Mouse (Mus musculus) bone marrow macrophage, adult 2 months (primary cell): ENCODE measurements around the gene Btbd7. TPM values are rescaled to one million over a fixed set of nuclear protein-coding genes. Genes with fewer than 3 reads are reported as not detected.

Experiments used
- H3K27ac ChIP-seq: 2 replicates; pipeline ENCODE4 v1.5.1; 2012; ENCODE audit warnings: low read depth, low read length; ENCODE audit not compliant: insufficient read depth
- H3K4me1 ChIP-seq: 2 replicates; pipeline ENCODE4 v1.6.1; 2012; ENCODE audit warnings: low read length; ENCODE audit not compliant: control insufficient read depth, insufficient read depth
- H3K4me3 ChIP-seq: 2 replicates; pipeline ENCODE4 v1.5.1; 2012; ENCODE audit warnings: mild to moderate bottlenecking, low read length, moderate library complexity; ENCODE audit not compliant: insufficient read depth
- CTCF ChIP-seq: IDR thresholded peaks from 2 replicates; pipeline ENCODE4 v1.5.1; 2012; ENCODE audit warnings: low read depth, mild to moderate bottlenecking, low read length, moderate library complexity
- POLR2A ChIP-seq: IDR thresholded peaks from 2 replicates; pipeline ENCODE4 v1.6.1; 2012; ENCODE audit warnings: mild to moderate bottlenecking, low read depth, low read length, borderline replicate concordance
- polyA plus RNA-seq: library from polyadenylated mRNA; stranded (reverse); fragments of >200 nt; gene quantifications from 2 replicates; pipeline ENCODE4 v1.2.4, GENCODE M21; 2012; ENCODE audit not compliant: missing spikeins, insufficient read depth, insufficient read length

Gene Btbd7
- polyA plus RNA-seq, 1 experiment: 14.9 TPM

DNA sequence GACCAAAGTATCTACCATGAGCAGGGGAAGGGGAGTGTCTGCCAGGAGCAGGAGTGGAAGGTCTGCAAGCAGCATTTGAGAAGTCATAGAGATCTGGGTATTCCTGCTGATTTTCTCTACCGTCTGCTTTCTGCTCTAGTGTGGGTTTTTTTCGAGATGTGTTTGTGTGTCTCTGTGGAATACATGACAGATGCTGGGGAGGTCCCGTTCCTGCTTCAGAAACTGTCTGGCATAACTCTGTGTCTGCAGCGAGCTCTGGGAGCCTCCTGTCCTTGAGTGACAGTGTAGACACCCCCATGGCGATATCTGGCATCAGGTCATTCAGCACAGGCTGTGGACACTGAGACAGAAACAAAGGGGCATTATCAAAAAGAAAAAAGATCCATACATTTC lies 92.7 kb downstream of the Btbd7 start:
- no peak for TF ChIP-seq POLR2A
- no peak for TF ChIP-seq CTCF
- H3K27ac ChIP-seq: no peak overlapping the region
- H3K4me3 ChIP-seq: no peak overlapping the region
- peaks cover 4% of the 10 kb centered on the region; the same call in 1 of the 2 replicates for H3K4me1 ChIP-seq

DNA sequence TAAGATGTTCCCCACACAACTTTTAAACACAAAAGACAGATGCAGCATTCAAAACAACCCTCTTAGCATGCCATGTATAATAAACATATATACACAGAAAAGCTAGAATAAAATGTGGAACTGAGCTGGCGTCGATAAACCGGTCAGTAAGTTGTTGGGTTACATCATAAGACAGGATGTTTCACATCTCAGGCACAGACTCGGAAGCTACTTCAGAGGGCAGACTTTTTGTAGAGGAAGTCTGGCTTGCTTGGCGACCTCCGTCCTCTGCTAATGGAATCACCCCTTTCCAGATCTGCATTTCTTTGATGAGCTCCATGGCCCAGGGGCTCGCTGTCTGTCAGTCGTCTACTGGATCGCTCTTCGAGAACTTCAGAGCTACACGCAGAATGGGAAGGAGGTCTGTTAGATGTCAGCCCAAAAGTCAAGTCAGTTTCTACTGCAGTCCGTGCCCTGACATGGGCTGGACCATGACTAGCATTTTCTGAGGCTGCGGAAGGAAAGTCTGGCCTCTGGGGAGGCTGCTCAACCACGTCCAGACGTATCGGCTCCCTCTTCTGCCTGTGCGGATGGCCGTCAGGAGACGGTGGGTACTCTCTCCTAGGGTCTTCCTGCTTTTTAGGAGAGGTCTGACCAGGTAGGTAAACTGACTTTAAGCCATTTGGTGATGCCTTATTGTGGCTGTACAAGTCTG lies 93.2 kb downstream of the Btbd7 start:
- H3K4me1 ChIP-seq: peaks cover 4% of the 10 kb centered on the region; the same call in 1 of the 2 replicates
- TF ChIP-seq CTCF (no peak), POLR2A (no peak)
- no peak overlapping the region for H3K27ac ChIP-seq
- H3K4me3 ChIP-seq: no peak overlapping the region

DNA sequence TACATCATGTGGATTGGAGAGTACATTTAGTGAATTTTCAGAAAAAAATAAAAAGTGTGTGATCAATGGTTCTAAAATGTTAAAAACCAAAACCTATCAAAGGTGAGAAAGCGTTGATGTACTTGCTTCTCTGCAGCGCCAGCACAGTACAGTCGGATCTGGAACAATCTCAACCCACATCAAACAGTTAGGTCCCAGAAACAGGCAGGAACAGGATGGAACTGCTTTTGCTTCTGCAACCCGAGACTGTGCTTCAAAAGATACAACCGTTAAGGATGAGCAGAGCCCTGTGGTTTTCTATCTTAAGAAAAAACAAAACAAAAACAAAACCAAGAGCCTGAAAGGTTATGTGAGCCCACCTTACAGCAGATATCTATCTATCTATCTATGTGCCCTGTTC lies 95.4 kb downstream of the Btbd7 start:
- Histone ChIP-seq H3K4me1 (peaks cover 4% of the 10 kb centered on the region; the same call in 1 of the 2 replicates), H3K4me3 (no peak overlapping the region), H3K27ac (no peak overlapping the region)
- TF ChIP-seq POLR2A: no peak
- no peak for TF ChIP-seq CTCF

DNA sequence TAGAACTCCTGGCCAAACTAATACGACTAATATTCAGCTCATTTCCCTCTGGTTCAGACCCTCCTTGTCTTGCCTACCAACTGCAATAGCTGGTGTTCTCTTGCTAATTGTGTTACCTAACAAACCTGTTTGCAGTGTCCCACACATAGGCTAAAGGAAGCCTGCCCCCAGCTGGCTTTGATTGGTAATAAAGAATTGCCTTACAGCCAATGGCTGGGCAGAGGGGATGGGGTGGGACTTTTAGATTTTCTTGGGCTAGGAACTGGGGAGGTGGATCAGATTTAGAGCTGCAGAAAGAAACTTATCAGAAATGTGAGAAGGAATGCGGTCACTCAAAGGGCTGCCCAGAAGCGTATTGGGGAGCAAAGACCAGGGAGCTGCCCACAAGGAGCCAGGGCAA lies 98.8 kb downstream of the Btbd7 start:
- Histone ChIP-seq H3K27ac (no peak overlapping the region), H3K4me3 (no peak overlapping the region), H3K4me1 (peaks cover 2% of the 10 kb centered on the region; the same call in 1 of the 2 replicates)
- TF ChIP-seq POLR2A (no peak), CTCF (no peak)

DNA sequence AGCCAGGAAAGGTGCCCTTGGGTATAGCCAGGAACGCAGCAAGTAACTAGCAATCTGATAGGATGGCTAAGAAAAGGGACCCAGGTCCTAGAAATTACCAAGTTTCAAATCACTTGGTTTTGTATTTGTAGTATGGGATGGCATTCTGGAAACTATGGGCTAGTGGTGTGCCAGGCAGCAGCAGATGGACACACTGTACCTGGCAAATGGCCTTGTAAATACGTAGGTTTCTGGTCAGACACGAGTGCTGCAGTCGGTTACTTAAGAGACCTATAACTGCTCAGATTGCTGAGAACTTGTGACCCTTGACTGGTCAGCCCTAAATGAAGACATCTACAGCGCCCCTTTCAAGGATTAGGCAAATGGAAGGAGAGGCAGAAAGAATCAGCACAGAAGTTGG lies 100.1 kb downstream of the Btbd7 start:
- no peak for TF ChIP-seq CTCF
- TF ChIP-seq POLR2A: no peak
- no peak overlapping the region for H3K4me3 ChIP-seq
- peaks cover 2% of the 10 kb centered on the region; the same call in 1 of the 2 replicates for H3K4me1 ChIP-seq
- no peak overlapping the region for H3K27ac ChIP-seq

DNA sequence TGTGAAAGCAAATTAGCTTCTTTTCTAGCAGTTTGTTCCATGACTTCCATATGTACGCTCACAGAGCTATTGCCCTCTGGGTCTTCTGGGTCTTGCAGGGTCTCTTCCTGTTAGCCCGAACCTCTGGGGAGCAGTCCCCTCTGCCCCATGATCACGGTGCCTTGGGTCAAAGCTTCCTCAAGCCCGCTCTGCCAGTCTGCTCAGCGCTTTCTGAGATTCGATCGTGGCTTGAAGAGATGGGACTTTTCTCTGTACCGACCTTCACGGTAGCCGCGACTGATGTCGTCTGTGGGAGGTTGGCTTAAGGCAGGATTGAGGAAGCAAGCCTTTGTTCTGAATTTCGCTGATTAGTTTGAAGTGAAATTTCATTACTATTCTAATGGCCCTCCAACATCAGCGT lies 102.2 kb downstream of the Btbd7 start:
- Histone ChIP-seq H3K27ac (no peak overlapping the region), H3K4me1 (peaks cover 2% of the 10 kb centered on the region; the same call in 1 of the 2 replicates), H3K4me3 (no peak overlapping the region)
- TF ChIP-seq POLR2A (no peak), CTCF (no peak)

DNA sequence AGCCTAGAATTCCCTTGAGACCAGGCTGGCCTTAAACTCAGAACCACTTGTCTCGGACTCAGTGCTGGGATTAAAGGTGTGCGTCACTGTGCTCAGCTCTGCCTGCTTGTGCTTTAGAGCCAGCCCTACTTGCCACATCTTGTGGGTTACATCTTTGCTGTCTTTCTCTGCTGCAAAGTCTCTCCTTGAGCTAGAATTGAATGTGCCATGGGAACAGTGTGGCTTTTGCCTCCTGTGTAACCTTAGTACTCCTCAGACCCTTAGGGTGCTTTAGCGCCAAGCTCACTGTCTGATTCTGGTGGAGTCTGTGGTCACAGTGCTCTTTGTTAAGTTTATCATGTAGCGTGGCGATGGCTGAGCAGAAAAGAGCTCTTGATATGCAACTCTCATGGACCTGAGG lies 105.6 kb downstream of the Btbd7 start:
- TF ChIP-seq CTCF (no peak), POLR2A (no peak)
- Histone ChIP-seq H3K4me3 (no peak overlapping the region), H3K4me1 (peaks cover 2% of the 10 kb centered on the region; the same call in 1 of the 2 replicates), H3K27ac (no peak overlapping the region)

DNA sequence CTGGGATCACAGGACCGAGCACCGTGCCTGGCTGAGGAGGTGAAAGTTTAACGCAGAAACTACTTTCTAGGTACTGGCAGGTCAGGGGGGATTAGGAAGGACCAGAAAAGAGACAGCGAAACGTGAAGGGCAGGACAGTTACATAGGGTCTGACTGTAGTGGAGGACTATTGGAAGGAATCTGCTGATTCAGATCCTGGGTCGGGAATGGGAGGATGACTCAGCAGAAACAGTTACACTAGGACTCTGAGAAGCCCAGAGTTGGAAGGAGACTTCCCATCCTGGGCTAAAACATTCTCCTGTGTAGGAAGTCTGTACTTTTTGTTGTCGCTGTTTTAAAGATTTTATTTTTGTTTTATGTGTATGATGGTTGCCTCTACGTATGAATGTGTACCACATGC lies 106.7 kb downstream of the Btbd7 start:
- H3K27ac ChIP-seq: no peak overlapping the region
- TF ChIP-seq CTCF (no peak), POLR2A (no peak)
- H3K4me1 ChIP-seq: no peaks in the 10 kb centered on the region
- H3K4me3 ChIP-seq: no peak overlapping the region

DNA sequence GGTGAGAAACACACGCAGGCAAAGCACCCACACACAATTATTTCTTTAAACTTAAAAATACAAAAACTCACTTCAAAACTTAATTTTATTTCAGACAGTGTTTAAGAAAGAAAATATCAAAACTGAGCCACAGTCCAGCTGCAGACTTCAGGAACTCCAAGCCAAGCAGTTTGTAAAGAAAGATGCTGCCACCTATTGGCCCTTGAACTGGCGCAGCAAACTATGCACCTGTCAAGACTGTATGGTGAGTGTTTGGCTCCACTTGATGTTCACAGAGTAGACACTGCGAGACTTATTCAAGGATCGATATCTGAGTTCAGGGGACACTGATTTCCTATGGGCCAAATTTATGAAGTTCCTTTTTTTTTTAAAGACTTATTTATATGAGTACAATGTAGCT lies 109.3 kb downstream of the Btbd7 start:
- Histone ChIP-seq H3K4me1 (no peaks in the 10 kb centered on the region), H3K27ac (no peak overlapping the region), H3K4me3 (no peak overlapping the region)
- no peak for TF ChIP-seq POLR2A
- TF ChIP-seq CTCF: no peak

DNA sequence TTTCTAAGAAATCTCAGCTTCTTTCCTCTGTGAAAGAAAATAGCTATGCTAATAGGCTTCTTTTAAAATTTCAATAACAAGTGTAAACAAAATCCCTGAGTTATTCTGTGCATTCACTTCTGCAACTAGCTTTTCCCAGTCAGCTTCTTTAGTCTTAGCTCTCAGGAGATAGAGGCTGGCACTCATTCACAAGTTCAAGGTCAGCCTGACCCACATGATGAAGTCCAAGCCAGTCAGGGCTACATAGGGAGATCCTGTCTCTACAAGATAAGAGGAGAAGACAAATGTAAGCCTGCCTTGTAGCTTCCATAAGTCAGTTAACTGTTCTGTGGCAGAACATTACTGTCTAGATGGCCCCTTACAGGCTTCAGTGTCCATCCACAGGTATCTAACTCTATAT lies 114.6 kb downstream of the Btbd7 start:
- no peak overlapping the region for H3K27ac ChIP-seq
- peaks cover 7% of the 10 kb centered on the region for H3K4me1 ChIP-seq
- H3K4me3 ChIP-seq: no peak overlapping the region
- no peak for TF ChIP-seq POLR2A
- no peak for TF ChIP-seq CTCF
